Mouse (Mus musculus) liver, postnatal 0 days (tissue): ENCODE results near the gene Des. TPM values are rescaled to one million over a fixed set of nuclear protein-coding genes. Genes with fewer than 3 reads are reported as not detected.

ENCODE experiments used
- ATAC-seq: fragments of 200-750 bp; cut with Nextera tagmentation; 2 replicates; pipeline ENCODE4 v1.8.0; 2017; ENCODE audit warnings: mild to moderate bottlenecking, moderate library complexity
- DNase-seq: peaks from one replicate; pipeline ENCODE4 v3.0.0-alpha.2; 2016
- H3K27ac ChIP-seq: fragments of 300-500 bp; sonication (generic); 2 replicates; pipeline ENCODE4 v1.5.1; 2014; ENCODE audit warnings: antibody characterized with exemption, moderate library complexity, mild to moderate bottlenecking, low read depth
- H3K27me3 ChIP-seq: fragments of 300-500 bp; sonication (generic); 2 replicates; pipeline ENCODE4 v1.6.1; 2014; ENCODE audit warnings: low read length, control low read depth, mixed read lengths; ENCODE audit not compliant: insufficient read depth
- H3K36me3 ChIP-seq: fragments of 300-500 bp; sonication (generic); replicated peaks from 2 replicates; pipeline ENCODE4 v1.6.1; 2014; ENCODE audit warnings: mild to moderate bottlenecking, control low read depth, low read length, moderate library complexity, mixed read lengths; ENCODE audit not compliant: insufficient read depth
- H3K4me1 ChIP-seq: fragments of 300-500 bp; sonication (generic); 2 replicates; pipeline ENCODE4 v1.6.1; 2014; ENCODE audit warnings: antibody characterized with exemption, mild to moderate bottlenecking, control low read depth; ENCODE audit not compliant: insufficient read depth
- H3K4me2 ChIP-seq: fragments of 300-500 bp; sonication (generic); 2 replicates; pipeline ENCODE4 v1.6.1; 2014; ENCODE audit warnings: low read depth, mild to moderate bottlenecking, low read length, moderate library complexity, mixed read lengths
- H3K4me3 ChIP-seq: fragments of 300-500 bp; sonication (generic); 2 replicates; pipeline ENCODE4 v1.5.1; 2014; ENCODE audit warnings: low read depth, low read length
- H3K9ac ChIP-seq: fragments of 300-500 bp; sonication (generic); replicated peaks from 2 replicates; pipeline ENCODE4 v1.6.1; 2014; ENCODE audit warnings: mild to moderate bottlenecking, moderate library complexity
- H3K9me3 ChIP-seq: fragments of 300-500 bp; sonication (generic); 2 replicates; pipeline ENCODE4 v1.6.1; 2016; ENCODE audit warnings: mild to moderate bottlenecking, control low read depth, low read length, mixed read lengths
- CTCF ChIP-seq: sonication (generic); IDR thresholded peaks from 2 replicates; pipeline ENCODE4 v1.5.1; 2016; ENCODE audit warnings: antibody characterized with exemption, low read depth
- EP300 ChIP-seq: IDR thresholded peaks from 2 replicates; pipeline ENCODE4 v1.6.1; 2016; ENCODE audit warnings: antibody characterized with exemption, low read depth, mild to moderate bottlenecking
- WGBS: fragments of 180-500 bp; shearing (Covaris S2); extraction: QIAGEN DNeasy Blood & Tissue Kit; methylation state at CpG from one replicate; pipeline ENCODE4 v1.1.7; 2014; ENCODE audit not compliant: insufficient replicate concordance; 5-methylcytosine and 5-hydroxymethylcytosine counted together
- polyA plus RNA-seq: library from polyadenylated mRNA; unstranded; fragments of >200 nt; fragmentation: Nextera tagmentation; extraction: Ambion mirVana; gene quantifications from 2 replicates; pipeline ENCODE4 v1.2.1, GENCODE M21; 2015

Des gene
- polyA plus RNA-seq, 1 experiment from 2014 or later: 4.0 TPM

DNA sequence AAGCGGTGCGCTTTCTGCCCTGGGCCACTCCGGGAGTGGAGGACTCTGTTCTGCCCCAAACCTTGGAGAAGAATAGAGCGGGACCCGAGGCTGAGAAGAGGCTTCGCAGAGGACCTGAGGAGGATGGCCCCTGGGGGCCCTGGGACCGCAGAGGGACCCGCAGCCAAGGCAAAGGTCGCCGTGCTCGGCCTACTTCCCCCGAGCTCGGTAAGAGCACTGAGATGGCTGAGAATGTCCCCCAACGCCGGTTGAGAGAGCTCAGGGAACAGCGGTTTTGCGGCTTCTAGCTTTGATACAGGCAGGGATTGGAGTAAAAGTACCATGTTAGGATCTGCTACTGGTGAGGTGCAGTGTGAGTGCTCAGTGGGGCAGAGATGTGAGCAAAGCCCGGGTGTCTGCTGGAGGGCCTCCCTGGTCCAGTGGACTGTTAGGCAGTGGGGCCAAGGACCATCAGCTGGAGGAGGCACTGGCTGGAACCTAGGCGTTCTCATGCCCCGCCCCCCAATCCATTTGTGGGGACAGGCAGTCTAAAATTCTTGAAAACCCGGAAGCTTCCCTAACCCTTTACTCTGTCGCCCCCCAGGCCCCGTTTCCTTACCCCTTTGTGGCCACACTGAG, 28.9 kb downstream of the Des start:
- Histone ChIP-seq H3K9ac (no peak overlapping the region), H3K27me3 (peaks cover 58% of the 10 kb centered on the region), H3K27ac (no peak overlapping the region), H3K4me2 (no peak overlapping the region), H3K4me3 (no peak overlapping the region), H3K4me1 (peaks cover 4% of the 10 kb centered on the region; the same call in 1 of the 2 replicates), H3K36me3 (no peaks in the 10 kb centered on the region), H3K9me3 (no peaks in the 10 kb centered on the region)
- TF ChIP-seq CTCF (no peak), EP300 (no peak)
- ATAC-seq (no peak), DNase-seq (no peak)
- 30% methylated on average over 23 of the region's 23 CpGs for WGBS

DNA sequence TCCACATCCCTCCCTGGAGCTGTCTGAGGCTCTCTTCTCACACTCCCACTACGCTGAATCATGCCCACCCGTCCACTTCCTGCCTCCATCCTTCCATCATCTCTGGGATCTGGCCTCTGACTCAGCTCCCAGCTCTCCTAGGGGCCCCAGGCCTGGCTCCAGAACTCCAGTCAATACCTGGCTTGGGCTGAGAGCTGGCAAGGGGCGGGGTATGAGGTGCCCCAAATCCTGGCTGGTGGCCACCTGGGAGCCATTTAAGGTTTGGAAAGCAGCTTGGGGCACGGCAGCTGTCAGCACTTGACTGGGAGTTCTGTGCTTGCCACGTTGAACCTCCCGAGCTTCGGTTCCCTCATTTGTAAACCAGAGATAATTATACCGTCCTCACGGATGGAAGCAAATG, 33.0 kb downstream of the Des start:
- 68% methylated on average over 9 of the region's 9 CpGs for WGBS
- Histone ChIP-seq H3K27ac (no peak overlapping the region), H3K9me3 (no peaks in the 10 kb centered on the region), H3K4me2 (no peak overlapping the region), H3K4me3 (no peak overlapping the region), H3K9ac (no peak overlapping the region), H3K4me1 (peaks cover 4% of the 10 kb centered on the region; the same call in 1 of the 2 replicates), H3K27me3 (peaks cover 26% of the 10 kb centered on the region), H3K36me3 (no peaks in the 10 kb centered on the region)
- DNase-seq (no peak), ATAC-seq (no peak)
- TF ChIP-seq CTCF: no peak
- no peak for TF ChIP-seq EP300

GRCm38 (mm10) chr1:75393846-75394245, 33.7 kb downstream of the Des start:
- H3K36me3 ChIP-seq: no peaks in the 10 kb centered on the region
- no peak overlapping the region for H3K27ac ChIP-seq
- no peaks in the 10 kb centered on the region for H3K9me3 ChIP-seq
- no peak for ATAC-seq
- H3K27me3 ChIP-seq: peaks cover 19% of the 10 kb centered on the region
- no peak for DNase-seq
- no peak overlapping the region for H3K4me3 ChIP-seq
- H3K4me2 ChIP-seq: no peak overlapping the region
- no peak overlapping the region for H3K9ac ChIP-seq
- H3K4me1 ChIP-seq: peaks cover 1% of the 10 kb centered on the region; the same call in 1 of the 2 replicates
- 84% methylated on average over 3 of the region's 3 CpGs for WGBS
- TF ChIP-seq CTCF (no peak), EP300 (no peak)

DNA sequence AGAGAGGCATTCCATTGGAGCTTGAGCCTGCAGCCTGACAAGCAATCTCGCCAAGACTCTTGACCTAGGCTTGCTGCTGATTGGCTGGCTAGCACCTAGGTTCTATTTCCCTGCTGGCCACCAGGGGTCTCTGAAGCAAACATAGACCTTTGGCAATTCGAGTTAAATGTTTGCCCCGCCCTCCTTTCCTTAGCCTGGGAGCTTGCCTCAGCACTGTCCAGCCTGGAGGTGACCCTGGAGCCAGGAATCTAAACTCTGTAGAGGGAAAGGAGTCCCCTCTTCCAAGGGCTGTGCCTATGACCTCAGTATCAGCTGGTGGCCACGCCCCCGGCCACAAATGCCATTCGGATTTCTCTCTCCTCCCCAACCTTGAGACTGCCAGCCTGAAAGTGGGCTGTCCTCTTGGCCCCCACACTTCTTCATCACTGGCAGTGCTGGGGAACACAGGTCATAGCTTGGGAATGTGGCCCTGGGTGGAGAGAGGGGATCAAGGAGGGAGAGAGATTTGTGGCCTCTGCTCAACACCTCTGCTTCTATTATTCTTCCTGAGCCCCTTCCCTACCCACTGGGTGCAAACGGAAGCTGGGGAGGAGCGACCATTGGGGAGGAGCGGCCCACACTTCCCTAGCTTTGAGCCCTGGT, 38.8 kb downstream of the Des start:
- H3K4me2 ChIP-seq: no peak overlapping the region
- 8% methylated on average over 9 of the region's 9 CpGs for WGBS
- peaks cover 5% of the 10 kb centered on the region for H3K4me1 ChIP-seq
- no peak overlapping the region for H3K9ac ChIP-seq
- H3K9me3 ChIP-seq: no peaks in the 10 kb centered on the region
- no peak overlapping the region for H3K4me3 ChIP-seq
- peak; percentile 73 for DNase-seq
- TF ChIP-seq EP300 (no peak), CTCF (peak; percentile 74)
- H3K36me3 ChIP-seq: no peaks in the 10 kb centered on the region
- 0 out of 2 replicates have a peak overlapping the region, but pooled peaks have one; percentile 12 for H3K27ac ChIP-seq
- ATAC-seq: peak; percentile 81
- H3K27me3 ChIP-seq: no peaks in the 10 kb centered on the region

DNA sequence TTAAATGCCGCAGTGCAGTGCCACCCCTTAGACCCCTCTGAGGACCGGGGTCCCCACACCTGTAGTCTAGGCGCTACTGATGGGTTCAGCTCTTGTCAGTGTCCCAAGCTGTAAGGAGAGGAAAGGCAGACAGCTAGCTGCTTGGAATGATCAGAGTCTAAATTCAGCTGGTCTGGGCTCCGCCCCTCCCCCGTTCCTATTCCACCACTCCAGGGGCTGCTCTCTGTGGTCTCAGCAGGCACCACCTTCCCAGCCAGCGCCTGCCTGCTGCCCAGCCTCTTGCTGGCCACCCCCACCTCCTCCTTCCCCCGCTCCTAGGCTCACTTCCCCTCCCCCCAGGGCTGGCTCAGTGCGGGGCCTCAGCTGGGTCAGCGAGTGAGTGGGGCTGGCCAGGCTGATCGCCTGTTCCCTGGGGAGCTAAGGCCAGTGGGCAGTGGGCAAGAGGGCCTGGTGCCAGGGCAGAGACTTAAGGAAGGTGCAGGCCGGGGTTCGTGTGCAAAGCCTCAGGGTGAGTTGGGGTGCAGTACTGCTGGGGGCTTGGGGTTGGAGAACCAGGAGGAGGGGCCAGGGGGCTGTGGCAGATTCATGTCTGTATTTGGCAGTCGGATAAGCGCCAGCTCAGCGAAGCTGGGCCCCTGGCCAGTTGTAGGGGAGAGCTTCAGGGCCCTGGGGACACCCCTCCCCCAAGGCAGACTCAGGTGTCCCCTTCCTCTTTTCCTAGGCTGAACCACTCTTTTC, 39.8 kb downstream of the Des start:
- Histone ChIP-seq H3K9ac (no peak overlapping the region), H3K9me3 (no peaks in the 10 kb centered on the region), H3K27ac (0 out of 2 replicates have a peak overlapping the region, but pooled peaks have one; percentile 12), H3K27me3 (no peaks in the 10 kb centered on the region), H3K36me3 (no peaks in the 10 kb centered on the region), H3K4me1 (peaks cover 5% of the 10 kb centered on the region), H3K4me3 (no peak overlapping the region), H3K4me2 (peak overlapping the region; percentile 45)
- peak; percentile 53 for DNase-seq
- WGBS: 15% methylated on average over 15 of the region's 15 CpGs
- TF ChIP-seq CTCF: no peak
- peak; percentile 68 for ATAC-seq

- Histone ChIP-seq H3K36me3 (no peaks in the 10 kb centered on the region), H3K9me3 (no peaks in the 10 kb centered on the region), H3K27me3 (no peaks in the 10 kb centered on the region), H3K27ac (no peak overlapping the region), H3K4me1 (peaks cover 5% of the 10 kb centered on the region), H3K4me3 (no peak overlapping the region), H3K4me2 (peak overlapping the region; percentile 45), H3K9ac (no peak overlapping the region)
- no peak for DNase-seq
- TF ChIP-seq CTCF: no peak
- TF ChIP-seq EP300: no peak
- peak; percentile 12; the same call in 1 of the 2 replicates for ATAC-seq
- WGBS: 26% methylated on average over 6 of the region's 6 CpGs
Observed at GRCm38 (mm10) chr1:75400493-75401115, 40.5 kb downstream of the Des start.
